In the genomic region with DNA sequence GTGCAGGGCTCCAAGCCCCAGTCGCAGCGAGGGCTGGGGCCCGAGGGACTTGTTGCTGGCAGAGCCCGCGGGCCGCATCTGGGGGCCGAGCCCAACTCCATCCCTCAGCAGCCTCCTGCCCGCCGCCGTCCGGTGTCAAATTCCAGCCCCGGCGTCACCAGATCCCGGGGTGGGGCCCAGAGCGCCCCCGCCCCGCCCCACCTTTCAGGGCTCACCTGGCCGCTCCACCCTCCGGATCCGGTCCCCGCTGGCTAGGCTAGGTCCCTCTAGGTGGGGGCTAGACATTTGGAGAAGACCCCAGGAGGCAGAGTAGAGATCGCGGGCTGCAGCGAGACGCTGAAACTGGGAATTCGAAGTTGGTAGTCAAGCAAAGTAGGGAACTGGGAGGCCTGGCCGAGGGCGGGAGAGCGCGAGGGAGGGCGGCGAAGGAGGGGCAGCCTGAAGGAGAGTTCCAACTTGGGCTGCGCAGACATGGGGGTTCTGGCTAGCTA, we compare ENCODE assay signal across 8 mouse cellular contexts. TPM values are rescaled to one million over a fixed set of nuclear protein-coding genes. Genes with fewer than 3 reads are reported as not detected.
DNase-seq lines count a peak whose midpoint lies in the region; ATAC-seq and TF ChIP-seq lines count a peak whose summit lies in the region.

A gene (minus strand): TSS at position 373 of the 491 bp plus-strand sequence.

- no peak for ATAC-seq in forebrain, embryonic 15.5 days (replicated peaks)
- peak; percentile 45 for ATAC-seq in lung, embryonic 14.5 days (ENCODE audit: insufficient read depth)
- ATAC-seq in stomach, embryonic 15.5 days (ENCODE audit: insufficient read depth, low FRiP score, low read depth): peak; percentile 64

- WGBS in forebrain, embryonic 15.5 days: under 1% methylated on average over 33 of the region's 33 CpGs
- under 1% methylated on average over 33 of the region's 33 CpGs for WGBS in lung, embryonic 14.5 days
- 1% methylated on average over 27 of the region's 33 CpGs for WGBS in stomach, embryonic 15.5 days

- no peak within 1 kb of the TSS for H3K27ac ChIP-seq in forebrain, embryonic 15.5 days (replicated peaks)
- peak within 1 kb of the TSS; percentile 19 for H3K27ac ChIP-seq in lung, embryonic 14.5 days (ENCODE audit: low read depth)
- peak within 1 kb of the TSS; percentile 65 for H3K27ac ChIP-seq in stomach, embryonic 15.5 days

- DNase-seq in urinary bladder, adult 18-20 months (ENCODE audit: low spot score in 2 of 2): peak; percentile 67 to 75
- DNase-seq in urinary bladder, postnatal 10 days (ENCODE audit: low spot score): no peak
- DNase-seq in kidney, adult 18-20 months: peak; percentile 75
- peak; percentile 69 for DNase-seq in lung, embryonic 14.5 days
- no peak for DNase-seq in right cerebral cortex, postnatal 36 days (ENCODE audit: low spot score in 2 of 2)
- no peak for DNase-seq in frontal cortex, adult 2 months (ENCODE audit: extremely low spot score in 1 of 2, low spot score in 1 of 2)

- H3K4me3 ChIP-seq in forebrain, embryonic 15.5 days: peak within 1 kb of the TSS; percentile 20
- peak within 1 kb of the TSS; percentile 40 for H3K4me3 ChIP-seq in lung, embryonic 14.5 days (ENCODE audit: low read depth, low read length)
- peak within 1 kb of the TSS; percentile 46 for H3K4me3 ChIP-seq in stomach, embryonic 15.5 days (replicated peaks)

- peaks cover 52% of the 10 kb centered on the region for H3K27me3 ChIP-seq in forebrain, embryonic 15.5 days
- peaks cover 35% of the 10 kb centered on the region for H3K27me3 ChIP-seq in lung, embryonic 14.5 days (ENCODE audit: insufficient read depth, low read length)
- peaks cover 26% of the 10 kb centered on the region for H3K27me3 ChIP-seq in stomach, embryonic 15.5 days (replicated peaks)

- peak within 1 kb of the TSS; percentile 6; the same call in 1 of the 2 replicates for H3K9ac ChIP-seq in forebrain, embryonic 15.5 days (replicated peaks)
- peak within 1 kb of the TSS; percentile 54 for H3K9ac ChIP-seq in lung, embryonic 14.5 days
- peak within 1 kb of the TSS; percentile 40 for H3K9ac ChIP-seq in stomach, embryonic 15.5 days

- H3K36me3 ChIP-seq in forebrain, embryonic 15.5 days: no peaks in the 10 kb centered on the region
- H3K36me3 ChIP-seq in lung, embryonic 14.5 days (ENCODE audit: insufficient read depth): peaks cover 3% of the 10 kb centered on the region; the same call in 1 of the 2 replicates
- H3K36me3 ChIP-seq in stomach, embryonic 15.5 days: no peaks in the 10 kb centered on the region

- TF ChIP-seq CTCF in lung, embryonic 14.5 days (IDR thresholded peaks at IDR 0.05; ENCODE audit: low read depth): no peak

- peaks cover 33% of the 10 kb centered on the region for H3K4me1 ChIP-seq in forebrain, embryonic 15.5 days
- peaks cover 11% of the 10 kb centered on the region for H3K4me1 ChIP-seq in lung, embryonic 14.5 days (ENCODE audit: insufficient read depth)
- H3K4me1 ChIP-seq in stomach, embryonic 15.5 days: peaks cover 41% of the 10 kb centered on the region

- peak within 1 kb of the TSS; percentile 48 for H3K4me2 ChIP-seq in forebrain, embryonic 15.5 days (replicated peaks)
- peak within 1 kb of the TSS; percentile 92 for H3K4me2 ChIP-seq in lung, embryonic 14.5 days
- H3K4me2 ChIP-seq in stomach, embryonic 15.5 days: peak within 1 kb of the TSS; percentile 94

- no peaks in the 10 kb centered on the region for H3K9me3 ChIP-seq in forebrain, embryonic 15.5 days
- H3K9me3 ChIP-seq in lung, embryonic 14.5 days (ENCODE audit: low read depth, low read length): no peaks in the 10 kb centered on the region
- H3K9me3 ChIP-seq in stomach, embryonic 15.5 days: no peaks in the 10 kb centered on the region

RNA-seq across cellular contexts. Expression of the gene that starts here (rescaled TPM):
- polyA plus RNA-seq in forebrain, embryonic 15.5 days (2015; fragmentation: Nextera tagmentation; extraction: Ambion mirVana): 0.10 and 0.28 TPM in 2 replicates
- 2.5 and 3.3 TPM in 2 replicates for polyA plus RNA-seq in lung, embryonic 14.5 days (2014; fragmentation: Nextera tagmentation; extraction: Ambion mirVana)
- 6.9 and 7.0 TPM in 2 replicates for polyA plus RNA-seq in stomach, embryonic 15.5 days (2015; fragmentation: Nextera tagmentation; extraction: Ambion mirVana)
- polyA plus RNA-seq in frontal cortex, adult 2 months (2012; rRNA removed): 4.3 TPM in 2 replicates

Comparison
In these comparisons a context has a peak if more than half of its experiments do, and no peak if none do; other contexts are left out.
1. DNase-seq: peak in urinary bladder, adult 18-20 months (2 of 2), kidney, adult 18-20 months (single experiment) and lung, embryonic 14.5 days (single experiment); none in urinary bladder, postnatal 10 days (single experiment), right cerebral cortex, postnatal 36 days (0 of 2) and frontal cortex, adult 2 months (0 of 2).
2. Peak in every context shown above with its lines, with median percentiles within 50 percentile points of each other: H3K4me2 ChIP-seq, H3K4me3 ChIP-seq and H3K9ac ChIP-seq.